Mouse (Mus musculus) C2C12 (cell line): ENCODE results near the gene Ppif.
A peak's percentile ranks its signal among the peaks of the same experiment; 100 is the strongest.

ENCODE experiments used
- CEBPB ChIP-seq: IDR thresholded peaks from one replicate; pipeline ENCODE4 v1.6.1; 2011; ENCODE audit warnings: low read depth, mild to moderate bottlenecking, control low read depth, moderate library complexity
- CTCF ChIP-seq: IDR thresholded peaks from one replicate; pipeline ENCODE4 v1.5.1; 2011; ENCODE audit not compliant: control insufficient read depth, insufficient read depth, insufficient read length
- FOSL1 ChIP-seq: IDR thresholded peaks from one replicate; pipeline ENCODE4 v1.8.0; 2011; ENCODE audit warnings: mild to moderate bottlenecking, low read length; ENCODE audit not compliant: poor library complexity, insufficient read depth, severe bottlenecking
- MAX ChIP-seq: IDR thresholded peaks from one replicate; pipeline ENCODE4 v1.6.1; 2011; ENCODE audit warnings: mild to moderate bottlenecking, control low read depth
- MYOD1 ChIP-seq: IDR thresholded peaks from one replicate; pipeline ENCODE4 v1.6.1; 2011; ENCODE audit warnings: low read depth; ENCODE audit not compliant: control insufficient read depth, insufficient read length
- MYOG ChIP-seq: IDR thresholded peaks from one replicate; pipeline ENCODE4 v1.6.1; 2011; ENCODE audit not compliant: control insufficient read depth, insufficient read length; ENCODE audit errors: extremely low read depth
- USF1 ChIP-seq: IDR thresholded peaks from one replicate; pipeline ENCODE4 v1.6.1; 2011; ENCODE audit warnings: low read depth, mild to moderate bottlenecking, control low read depth, moderate library complexity

DNA sequence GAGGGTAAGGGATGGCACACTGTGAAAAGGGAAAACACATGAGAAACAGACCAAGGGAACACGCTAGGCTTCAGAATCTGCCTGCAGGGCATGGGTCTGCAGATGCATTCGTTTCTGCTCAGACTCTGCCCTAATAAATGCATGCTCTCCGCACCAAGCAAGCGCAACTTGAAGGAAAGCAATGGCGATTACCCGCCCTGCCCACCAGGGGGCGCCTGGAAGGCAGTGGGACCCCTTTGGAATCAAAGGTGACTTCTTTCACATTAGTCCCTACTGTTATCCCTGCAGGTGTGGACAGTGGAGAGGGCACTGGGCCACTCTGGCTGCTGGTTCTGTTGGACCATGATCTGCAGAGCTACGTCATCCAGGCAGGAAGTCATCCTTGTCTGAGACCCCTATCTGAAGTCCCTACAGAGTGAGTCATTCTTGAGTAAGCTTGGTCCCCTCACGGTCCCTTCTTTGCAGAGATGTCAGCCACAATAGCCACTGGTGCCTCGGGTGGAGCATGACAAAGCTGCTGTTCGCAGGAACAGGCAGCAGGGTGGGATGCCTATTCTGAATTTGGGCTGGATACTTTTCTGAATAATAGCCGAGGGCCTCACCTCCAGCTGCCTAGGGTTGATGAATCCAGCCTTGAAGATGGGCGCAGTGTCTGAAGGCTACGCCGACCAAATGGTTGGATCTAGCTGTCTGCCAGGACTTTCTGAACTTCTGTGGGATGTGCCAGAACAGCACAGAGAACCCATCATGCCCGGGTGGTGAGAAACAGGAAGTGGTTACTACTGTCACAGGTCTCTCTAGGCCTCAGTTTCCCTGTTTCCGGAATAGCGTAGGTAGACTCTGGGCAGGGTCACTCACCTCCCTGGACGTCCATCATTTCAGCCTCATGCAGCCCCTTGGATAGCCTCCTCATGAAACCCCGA, 32.5 kb downstream of the Ppif start:
- TF ChIP-seq CTCF (peak; percentile 62), USF1 (no peak), CEBPB (no peak), MYOG (no peak), FOSL1 (no peak), MAX (no peak), MYOD1 (no peak)
